Mouse (Mus musculus) heart, embryonic 15.5 days (tissue): ENCODE measurements around the gene Ccl12. TPM values are rescaled to one million over a fixed set of nuclear protein-coding genes. Genes with fewer than 3 reads are reported as not detected.

Source experiments
- ATAC-seq: fragments of 200-750 bp; cut with Nextera tagmentation; replicated peaks from 2 replicates; pipeline ENCODE4 v1.8.0; 2017; ENCODE audit warnings: low read depth, moderate TSS enrichment; ENCODE audit not compliant: insufficient number of reproducible peaks, insufficient read depth, low FRiP score
- H3K27ac ChIP-seq: fragments of 300-500 bp; sonication (generic); 2 replicates; pipeline ENCODE4 v1.5.1; 2015; ENCODE audit warnings: mild to moderate bottlenecking, inconsistent platforms
- H3K27me3 ChIP-seq: fragments of 300-500 bp; sonication (generic); 2 replicates; pipeline ENCODE4 v1.6.1; 2015; ENCODE audit warnings: inconsistent platforms
- H3K36me3 ChIP-seq: fragments of 300-500 bp; sonication (generic); 2 replicates; pipeline ENCODE4 v1.6.1; 2015; ENCODE audit warnings: mild to moderate bottlenecking, inconsistent platforms
- H3K4me1 ChIP-seq: fragments of 300-500 bp; sonication (generic); replicated peaks from 2 replicates; pipeline ENCODE4 v1.6.1; 2015; ENCODE audit warnings: inconsistent platforms
- H3K4me2 ChIP-seq: fragments of 300-500 bp; sonication (generic); 2 replicates; pipeline ENCODE4 v1.6.1; 2015; ENCODE audit warnings: inconsistent platforms, mild to moderate bottlenecking, moderate library complexity
- H3K4me3 ChIP-seq: fragments of 300-500 bp; sonication (generic); 2 replicates; pipeline ENCODE4 v1.5.1; 2015; ENCODE audit warnings: mild to moderate bottlenecking, inconsistent platforms
- H3K9ac ChIP-seq: fragments of 300-500 bp; sonication (generic); 2 replicates; pipeline ENCODE4 v1.6.1; 2015; ENCODE audit warnings: mild to moderate bottlenecking, inconsistent platforms
- H3K9me3 ChIP-seq: fragments of 300-500 bp; sonication (generic); replicated peaks from 2 replicates; pipeline ENCODE4 v1.6.1; 2016; ENCODE audit warnings: inconsistent platforms
- WGBS: fragments of 180-500 bp; shearing (Covaris S2); methylation state at CpG from one replicate; pipeline ENCODE4 v1.1.7; 2015; ENCODE audit warnings: mixed read lengths; 5-methylcytosine and 5-hydroxymethylcytosine counted together
- polyA plus RNA-seq: library from polyadenylated mRNA; unstranded; fragments of >200 nt; fragmentation: Nextera tagmentation; extraction: Ambion mirVana; gene quantifications from 2 replicates; pipeline ENCODE4 v1.2.1, GENCODE M21; 2015

Ccl12 gene
- 2.2 and 2.5 TPM in 2 replicates for polyA plus RNA-seq

GRCm38 (mm10) chr11:82101529-82101928 lies at the start of gene Ccl12:
Gene Ccl12, plus strand, starts transcription at chr11:82101845.
- Histone ChIP-seq H3K27ac (no peak within 1 kb of the TSS), H3K9me3 (no peaks in the 10 kb centered on the region), H3K27me3 (no peaks in the 10 kb centered on the region), H3K4me2 (no peak within 1 kb of the TSS), H3K4me1 (no peaks in the 10 kb centered on the region), H3K9ac (no peak within 1 kb of the TSS), H3K36me3 (no peaks in the 10 kb centered on the region), H3K4me3 (no peak within 1 kb of the TSS)
- ATAC-seq: no peak
- WGBS: 54% methylated on average over 2 of the region's 2 CpGs

GRCm38 (mm10) chr11:82053849-82054248 lies 47.8 kb upstream of the Ccl12 start:
- H3K36me3 ChIP-seq: no peaks in the 10 kb centered on the region
- H3K4me3 ChIP-seq: no peak overlapping the region
- whole genome bisulfite sequencing: 72% methylated on average over 7 of the region's 7 CpGs

GRCm38 (mm10) chr11:82057646-82058045 lies 44.0 kb upstream of the Ccl12 start, which contains the start of gene Ccl11:
Gene Ccl11, plus strand, starts transcription at chr11:82057823.
- 68% methylated on average over 6 of the region's 6 CpGs for WGBS
- Histone ChIP-seq H3K4me3 (no peak within 1 kb of the TSS), H3K4me2 (no peak within 1 kb of the TSS), H3K27me3 (no peaks in the 10 kb centered on the region; the same call in 1 of the 2 replicates), H3K9me3 (no peaks in the 10 kb centered on the region), H3K36me3 (no peaks in the 10 kb centered on the region), H3K4me1 (no peaks in the 10 kb centered on the region), H3K9ac (no peak within 1 kb of the TSS), H3K27ac (no peak within 1 kb of the TSS)
- no peak for ATAC-seq

More at GRCm38 (mm10) chr11:82053849-82054248, 47.8 kb upstream of the Ccl12 start:
- H3K9ac ChIP-seq: no peak overlapping the region
- no peaks in the 10 kb centered on the region for H3K9me3 ChIP-seq
- no peaks in the 10 kb centered on the region; the same call in 1 of the 2 replicates for H3K27me3 ChIP-seq
- no peak overlapping the region for H3K27ac ChIP-seq
- no peaks in the 10 kb centered on the region for H3K4me1 ChIP-seq
- no peak overlapping the region for H3K4me2 ChIP-seq
- no peak for ATAC-seq

DNA sequence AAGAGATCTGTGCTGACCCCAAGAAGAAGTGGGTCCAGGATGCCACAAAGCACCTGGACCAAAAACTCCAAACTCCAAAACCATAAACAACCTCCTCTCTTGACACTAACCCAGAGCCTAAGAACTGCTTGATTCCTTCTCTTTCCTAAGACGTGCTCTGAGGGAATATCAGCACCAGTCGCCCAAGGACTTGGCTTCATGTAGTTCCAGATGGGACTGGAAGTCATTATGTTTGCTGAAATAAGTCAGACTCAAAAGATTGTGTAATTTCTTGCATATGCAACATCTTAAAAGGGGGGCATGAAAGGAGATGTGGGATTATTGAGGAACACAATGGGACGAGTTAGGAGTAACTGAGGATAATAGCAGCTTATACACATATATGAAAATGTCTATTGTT lies 39.4 kb upstream of the Ccl12 start:
- no peak for ATAC-seq

DNA sequence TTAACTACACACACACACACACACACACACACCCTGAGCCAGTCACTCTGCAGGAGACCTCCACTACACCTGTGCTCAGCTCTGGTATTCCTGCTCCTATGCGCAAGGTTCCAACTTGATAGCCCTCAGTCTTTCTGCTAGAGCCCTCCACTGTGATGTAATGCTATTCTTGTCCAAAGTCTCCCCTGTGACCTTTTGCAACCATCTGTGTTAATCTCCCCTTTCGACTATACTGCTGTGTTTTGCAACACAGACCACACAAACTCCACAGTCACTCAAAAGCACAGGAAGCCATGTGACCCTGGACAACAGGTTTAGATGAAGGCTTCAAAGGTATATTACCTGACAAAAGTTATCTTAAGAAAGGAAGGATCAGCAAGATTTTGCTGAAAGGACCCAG lies 38.2 kb upstream of the Ccl12 start:
- no peaks in the 10 kb centered on the region for H3K4me1 ChIP-seq
- no peak for ATAC-seq
- WGBS: 70% methylated on average over 2 of the region's 2 CpGs
- H3K9ac ChIP-seq: no peak overlapping the region
- H3K27ac ChIP-seq: no peak overlapping the region
- H3K4me2 ChIP-seq: no peak overlapping the region
- H3K4me3 ChIP-seq: no peak overlapping the region
- H3K9me3 ChIP-seq: no peaks in the 10 kb centered on the region
- no peaks in the 10 kb centered on the region for H3K36me3 ChIP-seq
- H3K27me3 ChIP-seq: no peaks in the 10 kb centered on the region

More for the DNA sequence above, 39.4 kb upstream of the Ccl12 start:
- Histone ChIP-seq H3K9ac (no peak overlapping the region), H3K27me3 (no peaks in the 10 kb centered on the region), H3K4me3 (no peak overlapping the region), H3K9me3 (no peaks in the 10 kb centered on the region), H3K4me2 (no peak overlapping the region), H3K36me3 (no peaks in the 10 kb centered on the region), H3K4me1 (no peaks in the 10 kb centered on the region), H3K27ac (no peak overlapping the region)
- WGBS: 66% methylated on average over 3 of the region's 3 CpGs

DNA sequence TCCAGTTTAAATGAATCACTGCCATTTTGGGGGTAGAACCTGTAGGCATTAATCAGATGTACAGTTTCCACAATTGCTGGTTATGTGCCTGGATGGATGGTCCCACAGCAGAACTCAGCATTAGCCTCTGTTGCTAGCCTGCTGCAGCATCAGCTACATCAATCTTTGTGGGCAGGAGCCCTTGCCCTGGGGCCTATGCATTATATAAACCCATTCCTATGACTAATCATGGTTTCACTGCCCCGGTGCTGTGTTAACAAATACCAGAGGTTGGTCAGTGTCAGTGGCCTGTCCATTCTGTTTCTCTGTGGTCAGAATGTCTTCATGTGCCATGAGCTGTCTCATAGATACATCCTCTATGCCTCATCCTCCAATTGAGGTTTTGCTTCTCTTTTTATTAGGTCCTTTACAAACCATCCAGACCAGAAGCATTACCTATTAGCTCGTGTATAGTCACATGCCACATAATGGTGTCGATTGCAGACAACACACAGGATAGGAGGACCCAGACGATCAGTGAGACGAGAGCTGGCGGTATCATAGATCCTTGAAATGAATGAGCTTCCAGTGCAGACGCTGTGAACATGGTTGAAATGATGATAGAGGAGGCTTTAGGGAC lies 34.6 kb upstream of the Ccl12 start:
- Histone ChIP-seq H3K4me1 (no peaks in the 10 kb centered on the region), H3K4me2 (no peak overlapping the region), H3K27ac (no peak overlapping the region), H3K9me3 (no peaks in the 10 kb centered on the region), H3K36me3 (no peaks in the 10 kb centered on the region), H3K4me3 (no peak overlapping the region), H3K9ac (no peak overlapping the region), H3K27me3 (no peaks in the 10 kb centered on the region)
- ATAC-seq: no peak
- WGBS: 65% methylated on average over 7 of the region's 7 CpGs

DNA sequence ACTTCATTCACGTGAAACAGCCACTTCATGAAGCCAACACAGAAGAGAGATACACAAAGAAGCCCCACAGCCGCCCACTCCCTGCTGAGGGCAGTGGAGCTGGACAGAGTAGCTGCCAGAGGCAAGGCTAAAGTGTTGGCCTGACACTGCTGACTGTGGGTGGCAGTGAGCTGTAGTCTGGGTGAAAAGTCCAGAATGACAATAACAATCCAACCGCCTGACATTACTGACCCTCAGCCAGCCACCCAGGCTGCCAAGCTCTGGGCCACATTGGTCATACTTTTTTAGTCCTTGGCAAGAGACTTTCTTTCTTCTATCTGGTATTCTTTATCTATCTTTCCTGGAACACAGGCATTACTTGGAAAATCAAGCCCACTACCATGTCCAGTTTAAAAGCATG lies 30.6 kb upstream of the Ccl12 start:
- no peak for ATAC-seq
- H3K27me3 ChIP-seq: no peaks in the 10 kb centered on the region
- 66% methylated on average over 3 of the region's 3 CpGs for WGBS
- no peaks in the 10 kb centered on the region for H3K4me1 ChIP-seq
- H3K27ac ChIP-seq: no peak overlapping the region
- no peak overlapping the region for H3K4me3 ChIP-seq
- H3K9ac ChIP-seq: no peak overlapping the region
- no peak overlapping the region for H3K4me2 ChIP-seq
- H3K9me3 ChIP-seq: no peaks in the 10 kb centered on the region
- no peaks in the 10 kb centered on the region for H3K36me3 ChIP-seq

GRCm38 (mm10) chr11:82072374-82072773 lies 29.3 kb upstream of the Ccl12 start:
- Histone ChIP-seq H3K4me3 (no peak overlapping the region), H3K4me1 (no peaks in the 10 kb centered on the region), H3K9me3 (no peaks in the 10 kb centered on the region), H3K4me2 (no peak overlapping the region), H3K36me3 (no peaks in the 10 kb centered on the region), H3K9ac (no peak overlapping the region), H3K27ac (no peak overlapping the region), H3K27me3 (no peaks in the 10 kb centered on the region)
- WGBS: 71% methylated on average over 1 of the region's 1 CpGs
- ATAC-seq: no peak

DNA sequence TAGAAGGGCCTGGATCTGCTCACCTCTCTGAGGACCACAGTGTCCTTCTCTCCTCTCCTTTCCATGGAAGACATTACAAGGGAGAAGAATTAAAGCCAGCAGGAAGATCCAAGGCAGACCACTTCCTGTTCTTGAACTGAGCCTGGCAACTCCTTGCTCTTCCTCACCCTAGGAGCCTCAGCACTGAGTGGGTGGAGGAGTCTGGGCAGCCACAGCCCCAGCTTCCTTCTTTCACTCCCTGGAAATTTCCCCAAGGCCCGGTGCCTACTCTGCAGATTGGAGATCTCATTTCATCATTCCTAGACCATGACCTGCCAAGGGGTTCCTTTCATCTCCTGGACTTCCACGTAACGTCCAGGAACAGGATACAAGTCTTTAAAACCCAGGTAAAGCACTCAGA lies 28.7 kb upstream of the Ccl12 start:
- H3K9ac ChIP-seq: no peak overlapping the region
- whole genome bisulfite sequencing: 62% methylated on average over 3 of the region's 3 CpGs

GRCm38 (mm10) chr11:82073686-82074085 lies 28.0 kb upstream of the Ccl12 start:
- Histone ChIP-seq H3K9me3 (no peaks in the 10 kb centered on the region), H3K27ac (no peak overlapping the region), H3K4me3 (no peak overlapping the region), H3K4me2 (no peak overlapping the region), H3K4me1 (no peaks in the 10 kb centered on the region), H3K36me3 (no peaks in the 10 kb centered on the region), H3K27me3 (no peaks in the 10 kb centered on the region), H3K9ac (no peak overlapping the region)
- 72% methylated on average over 3 of the region's 3 CpGs for WGBS
- ATAC-seq: no peak

More for the DNA sequence above, 28.7 kb upstream of the Ccl12 start:
- Histone ChIP-seq H3K4me1 (no peaks in the 10 kb centered on the region), H3K4me2 (no peak overlapping the region), H3K4me3 (no peak overlapping the region), H3K9me3 (no peaks in the 10 kb centered on the region), H3K27me3 (no peaks in the 10 kb centered on the region), H3K36me3 (no peaks in the 10 kb centered on the region), H3K27ac (no peak overlapping the region)
- no peak for ATAC-seq

DNA sequence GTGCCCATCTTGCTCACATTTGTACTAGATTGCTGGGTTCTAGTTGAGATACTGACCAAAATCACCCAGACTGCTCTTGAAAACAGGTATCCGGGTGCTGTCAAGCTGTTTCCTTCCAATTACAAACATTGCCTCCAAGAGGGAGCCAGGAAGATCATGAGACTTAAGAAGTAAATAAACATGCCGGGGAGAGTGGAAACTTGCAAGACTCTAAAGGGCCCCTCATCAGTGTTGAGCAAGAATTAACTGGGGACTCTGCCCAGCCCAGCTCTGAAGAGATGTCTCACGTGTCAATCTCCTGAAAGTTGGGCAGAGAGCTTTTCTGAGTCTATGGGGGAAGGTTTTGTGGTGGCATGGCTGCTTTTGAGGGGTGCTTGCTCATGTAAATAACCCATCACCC lies 24.6 kb upstream of the Ccl12 start:
- Histone ChIP-seq H3K27me3 (no peaks in the 10 kb centered on the region), H3K4me1 (no peaks in the 10 kb centered on the region), H3K9ac (no peak overlapping the region), H3K27ac (no peak overlapping the region), H3K4me2 (no peak overlapping the region), H3K9me3 (no peaks in the 10 kb centered on the region), H3K4me3 (no peak overlapping the region), H3K36me3 (no peaks in the 10 kb centered on the region)
- no peak for ATAC-seq
- WGBS: 57% methylated on average over 3 of the region's 3 CpGs

DNA sequence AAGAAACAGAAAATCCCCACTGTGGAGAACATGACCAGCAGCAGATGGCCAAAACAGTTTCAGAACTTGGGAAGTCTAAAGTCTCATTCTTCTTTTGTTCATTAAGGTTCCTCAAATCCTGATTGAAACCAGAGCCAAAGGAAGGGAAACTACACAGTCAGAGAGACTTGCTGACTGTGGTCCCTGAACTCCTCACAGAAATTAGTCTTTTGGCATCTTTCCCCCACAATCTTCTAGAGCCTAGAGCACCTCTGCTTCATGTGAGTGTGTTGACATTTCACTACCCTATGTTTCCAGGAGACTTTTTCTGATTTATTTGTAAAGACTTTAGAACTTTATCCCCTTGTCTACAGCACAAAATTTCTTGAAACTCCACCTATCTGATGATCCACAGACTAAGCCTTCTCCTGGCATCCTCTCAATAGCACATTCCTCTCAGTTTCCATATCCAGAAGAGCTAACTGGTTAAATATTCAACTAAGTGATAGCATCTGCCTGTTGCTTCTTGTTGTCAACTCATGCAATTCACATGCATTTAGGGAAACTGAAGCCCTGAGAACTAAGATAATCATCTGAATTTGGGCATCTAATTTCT lies 23.4 kb upstream of the Ccl12 start:
- H3K27me3 ChIP-seq: no peaks in the 10 kb centered on the region
- H3K4me1 ChIP-seq: no peaks in the 10 kb centered on the region
- no peak overlapping the region for H3K4me3 ChIP-seq
- H3K36me3 ChIP-seq: no peaks in the 10 kb centered on the region
- no peak overlapping the region for H3K9ac ChIP-seq
- no peak overlapping the region for H3K27ac ChIP-seq
- no peak overlapping the region for H3K4me2 ChIP-seq
- H3K9me3 ChIP-seq: no peaks in the 10 kb centered on the region
- ATAC-seq: no peak
